Mouse (Mus musculus): ENCODE measurements around the gene Galnt11. TPM values are rescaled to one million over a fixed set of nuclear protein-coding genes. Genes with fewer than 3 reads are reported as not detected.

The Galnt11 gene
- total and polyA plus RNA-seq, 3 experiments: 9.2 to 12.9 (median 10.1) TPM

GRCm38 (mm10) chr5:25262266-25262665 lies 40.6 kb downstream of the Galnt11 start:
- dilution Hi-C loops (cut with MboI; ENCODE audit: extremely low pct_ligation_motif_present, extremely low pct_unique_long_range_greater_than_20kb, low sequenced_read_pairs) (no loop called here), in situ Hi-C loops (cut with MboI; ENCODE audit: low pct_ligation_motif_present, low pct_unique_long_range_greater_than_20kb, low sequenced_read_pairs) (loop anchor here (10.0 kb wide), 1 partner anchor 563 kb away; no protein-coding TSS in a partner anchor)
- no peak overlapping the region for H3K4me2 ChIP-seq (ENCODE audit: insufficient read depth, low read depth, poor library complexity, severe bottlenecking)
- no peaks in the 10 kb centered on the region for H3K27me3 ChIP-seq (replicated peaks)
- no peaks in the 10 kb centered on the region; a peak in 1 of 4 replicates for H3K4me1 ChIP-seq (ENCODE audit: control insufficient read depth in 1 of 2, insufficient read depth in 2 of 2)
- no peak for DNase-seq (ENCODE audit: extremely low read depth)
- H3K4me3 ChIP-seq (replicated peaks in 1 of 3; ENCODE audit: low read depth in 2 of 3, low read length in 2 of 3, poor library complexity in 1 of 3): no peak overlapping the region
- no peak overlapping the region for H3K27ac ChIP-seq (ENCODE audit: insufficient read depth, low read depth)
- H3K9ac ChIP-seq (ENCODE audit: insufficient read depth, low read depth): no peak overlapping the region
- no peak for TF ChIP-seq ETS1 (conservative IDR thresholded peaks at IDR 0.05; ENCODE audit: low read depth, low read length)
- no peak for TF ChIP-seq RAD21 (IDR thresholded peaks at IDR 0.05; ENCODE audit: low read depth, low read length)
- TF ChIP-seq CTCF (conservative IDR thresholded peaks at IDR 0.05 in 1 of 2, IDR thresholded peaks at IDR 0.05 in 1 of 2; ENCODE audit: low read depth in 2 of 2, low read length in 2 of 2): no peak
- TF ChIP-seq KAT2A (IDR thresholded peaks at IDR 0.05; ENCODE audit: insufficient replicate concordance, low read length): no peak
- TF ChIP-seq GABPA (IDR thresholded peaks at IDR 0.05; ENCODE audit: insufficient replicate concordance, low read depth, low read length): no peak
- no peak for TF ChIP-seq POLR2AphosphoS2 (IDR thresholded peaks at IDR 0.05; ENCODE audit: low read depth, low read length)
- no peaks in the 10 kb centered on the region for H3K79me2 ChIP-seq (replicated peaks; ENCODE audit: control insufficient read depth, extremely low read depth, insufficient read depth, poor library complexity, severe bottlenecking)
- no peaks in the 10 kb centered on the region for H3K9me3 ChIP-seq (replicated peaks; ENCODE audit: low read length)
- H3K36me3 ChIP-seq (replicated peaks in 1 of 2; ENCODE audit: control insufficient read depth in 1 of 2, insufficient read depth in 1 of 2, low read length in 1 of 2): peaks cover 53 to 72% of the 10 kb centered on the region in 2 experiments

- Histone ChIP-seq H3K27ac (ENCODE audit: insufficient read depth, low read depth) (no peak overlapping the region), H3K4me3 (replicated peaks in 1 of 3; ENCODE audit: low read depth in 2 of 3, low read length in 2 of 3, poor library complexity in 1 of 3) (no peak overlapping the region), H3K4me1 (ENCODE audit: control insufficient read depth in 1 of 2, insufficient read depth in 2 of 2) (peaks cover 0 to 5% of the 10 kb centered on the region in 2 experiments; a peak in 2 of 4 replicates), H3K4me2 (ENCODE audit: insufficient read depth, low read depth, poor library complexity, severe bottlenecking) (no peak overlapping the region), H3K9ac (ENCODE audit: insufficient read depth, low read depth) (no peak overlapping the region), H3K36me3 (replicated peaks in 1 of 2; ENCODE audit: control insufficient read depth in 1 of 2, insufficient read depth in 1 of 2, low read length in 1 of 2) (peaks cover 34 to 60% of the 10 kb centered on the region in 2 experiments), H3K9me3 (replicated peaks; ENCODE audit: low read length) (no peaks in the 10 kb centered on the region), H3K27me3 (replicated peaks) (no peaks in the 10 kb centered on the region), H3K79me2 (replicated peaks; ENCODE audit: control insufficient read depth, extremely low read depth, insufficient read depth, poor library complexity, severe bottlenecking) (no peaks in the 10 kb centered on the region)
- TF ChIP-seq ZC3H11A (IDR thresholded peaks at IDR 0.05; ENCODE audit: low read depth, low read length) (no peak), MAX (IDR thresholded peaks at IDR 0.05; ENCODE audit: low read length) (no peak), JUND (conservative IDR thresholded peaks at IDR 0.05; ENCODE audit: low read depth, low read length) (no peak), NELFE (IDR thresholded peaks at IDR 0.05; ENCODE audit: low read depth, low read length) (no peak), NRF1 (IDR thresholded peaks at IDR 0.05; ENCODE audit: low read depth, low read length) (no peak), CTCF (conservative IDR thresholded peaks at IDR 0.05 in 1 of 2, IDR thresholded peaks at IDR 0.05 in 1 of 2; ENCODE audit: low read depth in 2 of 2, low read length in 2 of 2) (no peak), RAD21 (IDR thresholded peaks at IDR 0.05; ENCODE audit: low read depth, low read length) (no peak), E2F4 (IDR thresholded peaks at IDR 0.05; ENCODE audit: insufficient replicate concordance, low read depth, low read length) (no peak)
- dilution Hi-C loops (cut with MboI; ENCODE audit: extremely low pct_ligation_motif_present, extremely low pct_unique_long_range_greater_than_20kb, low sequenced_read_pairs) (no loop called here), in situ Hi-C loops (cut with MboI; ENCODE audit: low pct_ligation_motif_present, low pct_unique_long_range_greater_than_20kb, low sequenced_read_pairs) (loop anchor here (10.0 kb wide), 1 partner anchor 556 kb away; no protein-coding TSS in a partner anchor)
- no peak for DNase-seq (ENCODE audit: extremely low read depth)
Observed at GRCm38 (mm10) chr5:25268258-25268888, 46.7 kb downstream of the Galnt11 start.

All from CH12.LX (cell line).